Mouse (Mus musculus) MEL (cell line): ENCODE results near the gene Pla2g2c. TPM values are rescaled to one million over a fixed set of nuclear protein-coding genes. Genes with fewer than 3 reads are reported as not detected.

Experiments
- DNase-seq: peaks from one replicate; pipeline ENCODE4 v3.0.0; 2011; ENCODE audit warnings: low read depth, low spot score
- H3K27ac ChIP-seq: 2 replicates; pipeline ENCODE4 v1.5.1; 2012; ENCODE audit warnings: low read depth, mild to moderate bottlenecking, control low read depth, low read length, moderate library complexity; ENCODE audit not compliant: control insufficient read depth
- H3K27me3 ChIP-seq, 2 experiments: fragments of 150-350 bp in 1 of 2; sonication (generic) in 1 of 2; 2 replicates each; pipeline ENCODE4 v1.6.1; 2012; ENCODE audit warnings: low read length in 2 of 2, mild to moderate bottlenecking in 2 of 2, improper control_type of control experiment in 1 of 2, moderate library complexity in 1 of 2; ENCODE audit not compliant: insufficient read depth in 2 of 2, control insufficient read depth in 1 of 2
- H3K36me3 ChIP-seq, 2 experiments: 2 replicates each; pipeline ENCODE4 v1.6.1; 2012 to 2014; ENCODE audit warnings: low read length in 2 of 2, improper control_type of control experiment in 1 of 2, inconsistent platforms in 1 of 2, mild to moderate bottlenecking in 1 of 2; ENCODE audit not compliant: insufficient read depth in 2 of 2, control insufficient read depth in 1 of 2
- H3K4me1 ChIP-seq, 2 experiments: fragments of 150-350 bp in 1 of 2; sonication (generic) in 1 of 2; 2 replicates each; pipeline ENCODE4 v1.6.1; 2012; ENCODE audit warnings: low read length in 2 of 2, improper control_type of control experiment in 1 of 2, mild to moderate bottlenecking in 1 of 2; ENCODE audit not compliant: insufficient read depth in 2 of 2, control insufficient read depth in 1 of 2
- H3K4me3 ChIP-seq, 2 experiments: fragments of 150-350 bp in 1 of 2; sonication (generic) in 1 of 2; 2 replicates each; pipeline ENCODE4 v1.5.1; 2012; ENCODE audit warnings: low read depth in 2 of 2, low read length in 2 of 2, mild to moderate bottlenecking in 2 of 2, moderate library complexity in 2 of 2, control low read depth in 1 of 2, improper control_type of control experiment in 1 of 2; ENCODE audit not compliant: control insufficient read depth in 1 of 2, insufficient read depth in 1 of 2
- H3K79me2 ChIP-seq: 2 replicates; pipeline ENCODE4 v1.6.1; 2012; ENCODE audit warnings: mild to moderate bottlenecking, low read length, moderate library complexity; ENCODE audit not compliant: control insufficient read depth, poor library complexity, insufficient read depth
- H3K9ac ChIP-seq: 2 replicates; pipeline ENCODE4 v1.6.1; 2012; ENCODE audit warnings: low read depth, mild to moderate bottlenecking, control low read depth, low read length, moderate library complexity; ENCODE audit not compliant: control insufficient read depth, poor library complexity, severe bottlenecking
- H3K9me3 ChIP-seq: fragments of 150-350 bp; sonication (generic); replicated peaks from 2 replicates; pipeline ENCODE4 v1.6.1; 2012; ENCODE audit warnings: mild to moderate bottlenecking, low read length, improper control_type of control experiment, moderate library complexity; ENCODE audit not compliant: insufficient read depth
- CHD1 ChIP-seq: IDR thresholded peaks from 2 replicates; pipeline ENCODE4 v1.6.1; 2012; ENCODE audit warnings: low read depth, mild to moderate bottlenecking, inconsistent platforms, low read length, improper control_type of control experiment
- CTCF ChIP-seq, 3 experiments: IDR thresholded peaks in 2 of 3; conservative IDR thresholded peaks in 1 of 3; 2 replicates each; pipeline ENCODE4 v1.5.1; 2011 to 2012; ENCODE audit warnings: low read length in 3 of 3, low read depth in 2 of 3, mild to moderate bottlenecking in 2 of 3, improper control_type of control experiment in 1 of 3, inconsistent platforms in 1 of 3, mixed read lengths in 1 of 3, moderate library complexity in 1 of 3; ENCODE audit not compliant: control insufficient read depth in 1 of 3, insufficient read depth in 1 of 3, poor library complexity in 1 of 3, severe bottlenecking in 1 of 3
- E2F4 ChIP-seq: IDR thresholded peaks from 2 replicates; pipeline ENCODE4 v1.6.1; 2011; ENCODE audit warnings: low read depth, low read length, improper control_type of control experiment, borderline replicate concordance
- GATA1 ChIP-seq: IDR thresholded peaks from 2 replicates; pipeline ENCODE4 v1.6.1; 2011; ENCODE audit warnings: low read depth, low read length, improper control_type of control experiment
- HCFC1 ChIP-seq: IDR thresholded peaks from 2 replicates; pipeline ENCODE4 v1.6.1; 2012; ENCODE audit warnings: low read depth, mild to moderate bottlenecking, inconsistent platforms, low read length, improper control_type of control experiment, moderate library complexity
- KAT2A ChIP-seq: conservative IDR thresholded peaks from 2 replicates; pipeline ENCODE4 v1.6.1; 2012; ENCODE audit warnings: low read depth, low read length, improper control_type of control experiment, inconsistent platforms
- MEF2A ChIP-seq: IDR thresholded peaks from 2 replicates; pipeline ENCODE4 v1.6.1; 2014; ENCODE audit warnings: low read depth, mild to moderate bottlenecking, inconsistent platforms, low read length, improper control_type of control experiment; ENCODE audit not compliant: poor library complexity, insufficient replicate concordance, severe bottlenecking; ENCODE audit errors: extremely low read depth
- MXI1 ChIP-seq: IDR thresholded peaks from 2 replicates; pipeline ENCODE4 v1.6.1; 2011; ENCODE audit warnings: mild to moderate bottlenecking, low read depth, low read length, improper control_type of control experiment
- MYB ChIP-seq: IDR thresholded peaks from 2 replicates; pipeline ENCODE4 v1.6.1; 2011; ENCODE audit warnings: mild to moderate bottlenecking, low read depth, low read length, improper control_type of control experiment
- MYC ChIP-seq: IDR thresholded peaks from 2 replicates; pipeline ENCODE4 v1.6.1; 2011; ENCODE audit warnings: low read depth, mild to moderate bottlenecking, low read length, improper control_type of control experiment, moderate library complexity
- NELFE ChIP-seq: IDR thresholded peaks from 2 replicates; pipeline ENCODE4 v1.6.1; 2011; ENCODE audit warnings: low read depth, low read length, improper control_type of control experiment
- SIN3A ChIP-seq: IDR thresholded peaks from 2 replicates; pipeline ENCODE4 v1.6.1; 2012; ENCODE audit warnings: low read length, improper control_type of control experiment, inconsistent platforms
- TCF12 ChIP-seq: IDR thresholded peaks from 2 replicates; pipeline ENCODE4 v1.6.1; 2014; ENCODE audit warnings: low read depth, mild to moderate bottlenecking, inconsistent platforms, low read length, improper control_type of control experiment, moderate library complexity
- USF1 ChIP-seq: IDR thresholded peaks from 2 replicates; pipeline ENCODE4 v1.6.1; 2014; ENCODE audit warnings: low read depth, mild to moderate bottlenecking, inconsistent platforms, low read length, improper control_type of control experiment, moderate library complexity
- USF2 ChIP-seq, 2 experiments: IDR thresholded peaks; 2 replicates each; pipeline ENCODE4 v1.6.1; 2011 to 2012; ENCODE audit warnings: improper control_type of control experiment in 2 of 2, low read length in 2 of 2, borderline replicate concordance in 1 of 2, inconsistent platforms in 1 of 2, low read depth in 1 of 2, mild to moderate bottlenecking in 1 of 2; ENCODE audit not compliant: insufficient read depth in 1 of 2
- ZC3H11A ChIP-seq: IDR thresholded peaks from 2 replicates; pipeline ENCODE4 v1.6.1; 2012; ENCODE audit warnings: low read depth, mild to moderate bottlenecking, inconsistent platforms, low read length, improper control_type of control experiment
- ZMIZ1 ChIP-seq: IDR thresholded peaks from 2 replicates; pipeline ENCODE4 v1.6.1; 2012; ENCODE audit warnings: low read depth, mild to moderate bottlenecking, inconsistent platforms, low read length, improper control_type of control experiment, moderate library complexity
- polyA plus RNA-seq, 2 experiments: library from polyadenylated mRNA; stranded (reverse) in 1 of 2; unstranded in 1 of 2; fragments of >175 nt in 1 of 2; fragments of >200 nt in 1 of 2; gene quantifications; 2 replicates each; pipeline versions ENCODE4 v1.2.1 to v1.2.4; 2012; ENCODE audit warnings: low replicate concordance in 2 of 2, low read depth in 1 of 2; ENCODE audit not compliant: insufficient read length in 2 of 2, insufficient read depth in 1 of 2, missing spikeins in 1 of 2
- total RNA-seq: library from RNA; depleted of rRNA; stranded (reverse); fragments of 300-350 nt; gene quantifications from 2 replicates; pipeline ENCODE4 v1.2.3, GENCODE M21; 2012

Gene Pla2g2c
- total and polyA plus RNA-seq, 3 experiments = not detected

DNA sequence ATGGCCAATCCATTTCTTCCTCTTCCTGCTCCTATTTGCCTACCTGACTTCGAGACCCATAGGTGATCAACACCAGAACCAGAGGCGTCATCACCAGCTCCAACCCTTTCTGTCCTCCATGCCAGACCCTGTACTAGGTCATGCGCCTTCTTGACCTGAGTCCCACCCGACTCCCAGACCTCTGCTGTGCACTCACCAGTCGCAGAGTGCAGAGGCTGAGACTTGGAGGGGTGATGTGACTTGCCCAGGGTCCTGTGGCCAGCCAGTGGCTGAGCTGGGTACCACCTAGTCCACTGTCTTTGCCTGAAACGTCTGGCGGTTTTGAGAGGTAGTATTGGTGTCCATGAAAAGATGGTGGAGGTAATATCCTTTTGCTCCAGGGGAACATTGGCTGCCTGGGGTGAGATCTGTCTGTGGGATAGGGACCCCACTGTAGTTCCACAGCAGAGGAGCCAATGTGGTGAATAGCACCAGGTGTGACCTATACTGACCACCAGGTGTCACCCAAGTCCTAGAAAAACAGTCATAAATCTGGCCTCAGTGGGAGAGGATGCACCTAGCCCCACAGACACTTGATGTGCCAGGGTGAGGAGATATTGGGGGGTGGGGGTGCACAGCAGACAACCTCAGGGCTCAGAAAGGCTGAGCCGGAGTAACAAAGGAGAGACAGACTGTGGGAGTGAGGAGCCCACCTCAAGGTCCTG, 23.9 kb downstream of the Pla2g2c start:
- TF ChIP-seq CTCF (IDR thresholded peaks at IDR 0.05 in 2 of 3, conservative IDR thresholded peaks at IDR 0.05 in 1 of 3; ENCODE audit: control insufficient read depth in 1 of 3, insufficient read depth in 1 of 3, low read depth in 2 of 3, low read length in 3 of 3, poor library complexity in 1 of 3, severe bottlenecking in 1 of 3) (peak in 1 of 3 experiments; percentile 10; a peak in 1 of 6 replicates), ZC3H11A (no peak), MEF2A (no peak), HCFC1 (no peak)
- Histone ChIP-seq H3K36me3 (no peaks in the 10 kb centered on the region), H3K27me3 (no peaks in the 10 kb centered on the region), H3K79me2 (no peaks in the 10 kb centered on the region), H3K9ac (no peak overlapping the region), H3K9me3 (no peaks in the 10 kb centered on the region), H3K4me3 (no peak overlapping the region), H3K27ac (no peak overlapping the region), H3K4me1 (no peaks in the 10 kb centered on the region)
- no peak for DNase-seq

- H3K4me3 ChIP-seq = no peak overlapping the region
- no peak overlapping the region for H3K9ac ChIP-seq
- TF ChIP-seq USF2 (IDR thresholded peaks at IDR 0.05; ENCODE audit: borderline replicate concordance in 1 of 2, insufficient read depth in 1 of 2, low read depth in 1 of 2, low read length in 2 of 2) (no peak), MEF2A (no peak), CTCF (IDR thresholded peaks at IDR 0.05 in 2 of 3, conservative IDR thresholded peaks at IDR 0.05 in 1 of 3; ENCODE audit: control insufficient read depth in 1 of 3, insufficient read depth in 1 of 3, low read depth in 2 of 3, low read length in 3 of 3, poor library complexity in 1 of 3, severe bottlenecking in 1 of 3) (0 out of 6 replicates have a peak, but pooled peaks of 1 of the 3 experiments have one; percentile 2), GATA1 (no peak), KAT2A (no peak), CHD1 (no peak), NELFE (no peak), SIN3A (no peak), E2F4 (no peak)
- no peaks in the 10 kb centered on the region for H3K4me1 ChIP-seq
- H3K27me3 ChIP-seq = no peaks in the 10 kb centered on the region
- no peak overlapping the region for H3K27ac ChIP-seq
- H3K79me2 ChIP-seq = no peaks in the 10 kb centered on the region
- H3K36me3 ChIP-seq = no peaks in the 10 kb centered on the region
- no peaks in the 10 kb centered on the region for H3K9me3 ChIP-seq
- DNase-seq = no peak
Observed at GRCm38 (mm10) chr4:138752603-138753002, 28.0 kb downstream of the Pla2g2c start.

DNA sequence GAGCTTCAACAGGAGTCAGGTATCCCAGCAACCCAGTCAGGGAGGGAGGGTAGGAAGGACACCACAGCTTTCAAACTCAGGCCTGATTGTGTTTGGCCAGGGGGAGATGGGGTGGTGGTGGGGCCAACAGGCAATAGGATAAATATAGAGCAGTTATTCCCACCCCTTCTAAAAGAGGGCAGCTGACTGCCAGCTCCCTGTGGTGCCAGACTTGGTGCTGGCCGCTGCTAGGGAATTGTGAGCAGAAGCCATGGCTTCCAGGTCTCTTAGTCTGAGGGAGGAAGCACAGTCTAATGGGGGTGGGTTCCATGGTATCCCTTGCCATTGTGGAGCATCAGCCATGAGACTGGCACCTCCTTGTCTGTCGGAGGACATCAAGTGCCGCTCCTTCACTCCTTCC, 29.0 kb downstream of the Pla2g2c start:
- Histone ChIP-seq H3K4me3 (no peak overlapping the region), H3K4me1 (no peaks in the 10 kb centered on the region), H3K27ac (no peak overlapping the region), H3K27me3 (no peaks in the 10 kb centered on the region), H3K9ac (no peak overlapping the region), H3K9me3 (no peaks in the 10 kb centered on the region), H3K36me3 (no peaks in the 10 kb centered on the region), H3K79me2 (no peaks in the 10 kb centered on the region)
- DNase-seq = no peak
- TF ChIP-seq SIN3A (no peak), MXI1 (no peak), GATA1 (no peak), USF1 (no peak), MYC (no peak), CHD1 (no peak), MYB (no peak), ZMIZ1 (no peak), TCF12 (no peak), MEF2A (no peak)
